Mouse (Mus musculus): ENCODE measurements around the gene Prn. TPM values are rescaled to one million over a fixed set of nuclear protein-coding genes. Genes with fewer than 3 reads are reported as not detected.

The Prn gene
- polyA plus RNA-seq, 1 experiment from 2014 or later: not detected

DNA sequence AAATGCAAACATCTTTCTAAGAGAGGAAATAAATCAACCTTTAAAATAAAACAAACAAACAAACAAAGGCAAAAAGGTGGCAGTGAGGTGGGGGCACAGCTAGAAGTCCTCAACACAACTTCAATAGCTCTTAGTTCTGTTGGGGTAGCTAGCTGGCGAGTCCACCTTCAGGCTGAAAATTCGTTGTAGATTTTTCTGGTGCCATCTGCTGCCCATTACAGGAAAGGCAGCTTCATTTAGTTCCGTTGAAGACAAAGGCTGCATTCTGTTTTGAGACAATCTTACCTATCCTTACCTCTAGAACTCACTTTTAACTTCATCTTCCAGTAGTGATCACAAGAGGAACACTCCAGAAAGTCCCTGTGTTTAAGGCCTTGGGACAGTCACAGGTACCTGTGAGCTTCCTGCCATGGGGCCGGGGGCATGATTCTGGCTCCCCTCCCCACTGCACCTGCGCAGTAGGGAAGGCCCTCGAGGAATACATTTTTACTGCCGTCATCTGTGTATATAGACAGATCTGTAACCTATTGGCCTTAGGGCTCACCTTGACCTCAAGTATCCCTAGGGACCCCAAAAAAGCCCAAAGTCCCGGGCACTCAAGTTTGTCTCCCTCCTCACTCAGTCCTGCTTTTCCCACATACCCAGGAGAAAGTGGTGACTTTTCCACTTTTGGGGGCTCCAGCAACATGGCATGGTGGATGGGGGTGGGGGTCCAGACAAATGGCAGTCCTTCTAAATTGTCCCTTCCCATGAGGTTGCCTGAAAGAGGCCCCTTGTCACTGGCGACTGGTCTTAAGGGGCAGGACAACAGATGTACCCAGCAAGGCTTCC, 40.2 kb downstream of the Prn start:
- no peak overlapping the region for H3K4me2 ChIP-seq (replicated peaks; ENCODE audit: low read depth)
- WGBS: 41% methylated on average over 9 of the region's 9 CpGs
- H3K4me1 ChIP-seq (replicated peaks; ENCODE audit: control insufficient read depth, insufficient read depth, low read length): no peaks in the 10 kb centered on the region
- no peaks in the 10 kb centered on the region for H3K36me3 ChIP-seq (ENCODE audit: control insufficient read depth, insufficient read depth)
- H3K27me3 ChIP-seq (replicated peaks; ENCODE audit: control insufficient read depth, insufficient read depth, low read length): peaks cover 18% of the 10 kb centered on the region
- peak; percentile 82 for TF ChIP-seq CTCF (IDR thresholded peaks at IDR 0.05; ENCODE audit: low read depth)
- H3K4me3 ChIP-seq (ENCODE audit: low read depth, low read length): no peak overlapping the region
- H3K9ac ChIP-seq (ENCODE audit: low read depth, low read length): no peak overlapping the region
- no peaks in the 10 kb centered on the region for H3K9me3 ChIP-seq (ENCODE audit: control insufficient read depth)
- no peak overlapping the region for H3K27ac ChIP-seq (ENCODE audit: low read depth, low read length)
- ATAC-seq: no peak

DNA sequence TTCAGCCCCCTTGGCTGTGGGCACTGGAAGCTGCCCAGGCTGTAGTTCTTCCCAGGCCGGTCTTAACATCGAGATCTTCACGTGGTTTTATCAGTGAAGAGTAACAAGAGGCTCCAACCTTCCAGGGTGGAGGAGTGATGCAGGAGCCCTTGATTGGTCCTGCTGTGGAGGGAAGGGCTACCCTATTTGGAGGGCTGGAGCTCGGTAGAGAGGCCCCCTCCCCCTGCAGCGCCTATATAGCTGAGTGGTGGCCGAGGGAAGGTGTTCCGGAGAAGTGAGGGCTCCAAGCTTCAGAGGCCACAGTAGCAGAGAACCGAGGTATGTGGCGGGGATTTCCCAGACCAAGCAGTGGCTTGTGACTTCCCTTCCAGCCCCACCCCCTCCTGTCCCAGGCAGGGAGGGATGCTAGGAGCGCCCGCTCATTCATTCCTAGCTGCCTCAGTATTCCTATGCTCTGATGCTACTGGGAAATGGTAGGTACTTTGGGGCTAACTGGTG, 40.9 kb downstream of the Prn start, which contains the start of gene Prnd:
Gene Prnd, plus strand, starts transcription at position 264 of the 498 bp plus-strand sequence.
- no peak within 1 kb of the TSS for H3K9ac ChIP-seq (ENCODE audit: low read depth, low read length)
- ATAC-seq: no peak
- no peak within 1 kb of the TSS for H3K27ac ChIP-seq (ENCODE audit: low read depth, low read length)
- no peaks in the 10 kb centered on the region for H3K4me1 ChIP-seq (replicated peaks; ENCODE audit: control insufficient read depth, insufficient read depth, low read length)
- no peak within 1 kb of the TSS for H3K4me3 ChIP-seq (ENCODE audit: low read depth, low read length)
- peaks cover 18% of the 10 kb centered on the region for H3K27me3 ChIP-seq (replicated peaks; ENCODE audit: control insufficient read depth, insufficient read depth, low read length)
- no peaks in the 10 kb centered on the region for H3K9me3 ChIP-seq (ENCODE audit: control insufficient read depth)
- no peaks in the 10 kb centered on the region for H3K36me3 ChIP-seq (ENCODE audit: control insufficient read depth, insufficient read depth)
- WGBS: 9% methylated on average over 11 of the region's 11 CpGs
- no peak for TF ChIP-seq CTCF (IDR thresholded peaks at IDR 0.05; ENCODE audit: low read depth)
- no peak within 1 kb of the TSS for H3K4me2 ChIP-seq (replicated peaks; ENCODE audit: low read depth)

DNA sequence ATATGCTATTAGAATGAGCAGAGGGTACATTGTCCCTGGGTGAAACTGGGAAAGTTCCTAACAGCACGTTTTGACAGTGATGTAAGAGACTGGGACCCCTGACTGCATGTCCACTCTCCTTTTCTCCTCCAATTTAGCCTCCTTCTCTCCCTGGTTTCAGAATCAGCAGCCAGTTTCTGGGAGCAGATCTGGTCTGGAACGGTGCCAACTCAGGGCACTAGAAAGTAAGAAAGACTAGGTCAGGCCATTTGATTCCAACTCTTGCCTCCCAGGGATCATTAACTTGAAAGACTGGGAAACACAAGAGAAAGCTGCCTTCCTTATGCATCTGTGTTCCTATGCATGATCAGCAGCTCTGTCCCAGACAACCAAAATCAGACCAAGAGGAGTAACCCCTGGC, 42.7 kb downstream of the Prn start:
- Histone ChIP-seq H3K9me3 (ENCODE audit: control insufficient read depth) (no peaks in the 10 kb centered on the region), H3K4me2 (replicated peaks; ENCODE audit: low read depth) (peak overlapping the region; percentile 49; the same call in 1 of the 2 replicates), H3K27ac (ENCODE audit: low read depth, low read length) (no peak overlapping the region), H3K4me3 (ENCODE audit: low read depth, low read length) (no peak overlapping the region), H3K9ac (ENCODE audit: low read depth, low read length) (no peak overlapping the region), H3K36me3 (ENCODE audit: control insufficient read depth, insufficient read depth) (no peaks in the 10 kb centered on the region), H3K27me3 (replicated peaks; ENCODE audit: control insufficient read depth, insufficient read depth, low read length) (peaks cover 18% of the 10 kb centered on the region), H3K4me1 (replicated peaks; ENCODE audit: control insufficient read depth, insufficient read depth, low read length) (no peaks in the 10 kb centered on the region)
- WGBS: 52% methylated on average over 2 of the region's 2 CpGs
- no peak for ATAC-seq
- no peak for TF ChIP-seq CTCF (IDR thresholded peaks at IDR 0.05; ENCODE audit: low read depth)

DNA sequence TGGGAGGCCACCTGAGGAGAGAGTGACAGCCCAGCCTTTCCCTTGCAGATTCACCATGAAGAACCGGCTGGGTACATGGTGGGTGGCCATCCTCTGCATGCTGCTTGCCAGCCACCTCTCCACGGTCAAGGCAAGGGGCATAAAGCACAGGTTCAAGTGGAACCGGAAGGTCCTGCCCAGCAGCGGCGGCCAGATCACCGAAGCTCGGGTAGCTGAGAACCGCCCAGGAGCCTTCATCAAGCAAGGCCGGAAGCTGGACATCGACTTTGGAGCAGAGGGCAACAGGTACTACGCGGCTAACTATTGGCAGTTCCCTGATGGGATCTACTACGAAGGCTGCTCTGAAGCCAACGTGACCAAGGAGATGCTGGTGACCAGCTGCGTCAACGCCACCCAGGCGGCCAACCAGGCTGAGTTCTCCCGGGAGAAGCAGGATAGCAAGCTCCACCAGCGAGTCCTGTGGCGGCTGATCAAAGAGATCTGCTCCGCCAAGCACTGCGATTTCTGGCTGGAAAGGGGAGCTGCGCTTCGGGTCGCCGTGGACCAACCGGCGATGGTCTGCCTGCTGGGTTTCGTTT, 43.3 kb downstream of the Prn start:
- H3K4me2 ChIP-seq (replicated peaks; ENCODE audit: low read depth): peak overlapping the region; percentile 49
- 0 out of 2 replicates have a peak, but pooled peaks have one; percentile 22 for ATAC-seq
- no peak for TF ChIP-seq CTCF (IDR thresholded peaks at IDR 0.05; ENCODE audit: low read depth)
- 0 out of 2 replicates have a peak overlapping the region, but pooled peaks have one; percentile 2 for H3K4me3 ChIP-seq (ENCODE audit: low read depth, low read length)
- H3K9ac ChIP-seq (ENCODE audit: low read depth, low read length): no peak overlapping the region
- no peaks in the 10 kb centered on the region for H3K9me3 ChIP-seq (ENCODE audit: control insufficient read depth)
- H3K27me3 ChIP-seq (replicated peaks; ENCODE audit: control insufficient read depth, insufficient read depth, low read length): peaks cover 18% of the 10 kb centered on the region
- no peaks in the 10 kb centered on the region for H3K4me1 ChIP-seq (replicated peaks; ENCODE audit: control insufficient read depth, insufficient read depth, low read length)
- no peaks in the 10 kb centered on the region for H3K36me3 ChIP-seq (ENCODE audit: control insufficient read depth, insufficient read depth)
- H3K27ac ChIP-seq (ENCODE audit: low read depth, low read length): no peak overlapping the region
- WGBS: 12% methylated on average over 29 of the region's 29 CpGs

DNA sequence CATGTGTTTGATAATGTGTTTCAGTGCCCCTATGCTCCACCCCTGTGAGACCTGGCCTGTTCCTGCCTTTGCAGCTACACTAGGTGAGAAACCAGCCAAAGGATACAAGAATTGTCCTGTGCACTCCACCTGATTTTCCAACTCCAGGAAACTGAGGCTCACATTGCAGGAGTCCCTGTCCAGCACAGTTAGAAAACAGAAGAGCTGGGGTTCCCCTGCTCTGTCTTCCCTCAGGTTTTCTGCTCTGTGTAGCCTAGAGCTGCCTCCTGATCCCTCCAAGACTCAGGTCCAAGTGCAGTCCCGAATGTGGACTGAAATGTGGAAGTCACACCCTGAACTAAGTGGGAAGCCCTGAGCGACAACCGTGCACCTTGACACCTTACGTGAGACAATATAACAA, 44.0 kb downstream of the Prn start:
- no peak overlapping the region for H3K27ac ChIP-seq (ENCODE audit: low read depth, low read length)
- no peak overlapping the region for H3K9ac ChIP-seq (ENCODE audit: low read depth, low read length)
- H3K9me3 ChIP-seq (ENCODE audit: control insufficient read depth): no peaks in the 10 kb centered on the region
- H3K4me3 ChIP-seq (ENCODE audit: low read depth, low read length): no peak overlapping the region
- ATAC-seq: no peak
- H3K36me3 ChIP-seq (ENCODE audit: control insufficient read depth, insufficient read depth): no peaks in the 10 kb centered on the region
- WGBS: 86% methylated on average over 4 of the region's 4 CpGs
- peak overlapping the region; percentile 49 for H3K4me2 ChIP-seq (replicated peaks; ENCODE audit: low read depth)
- no peaks in the 10 kb centered on the region for H3K4me1 ChIP-seq (replicated peaks; ENCODE audit: control insufficient read depth, insufficient read depth, low read length)
- TF ChIP-seq CTCF (IDR thresholded peaks at IDR 0.05; ENCODE audit: low read depth): no peak
- H3K27me3 ChIP-seq (replicated peaks; ENCODE audit: control insufficient read depth, insufficient read depth, low read length): peaks cover 18% of the 10 kb centered on the region

DNA sequence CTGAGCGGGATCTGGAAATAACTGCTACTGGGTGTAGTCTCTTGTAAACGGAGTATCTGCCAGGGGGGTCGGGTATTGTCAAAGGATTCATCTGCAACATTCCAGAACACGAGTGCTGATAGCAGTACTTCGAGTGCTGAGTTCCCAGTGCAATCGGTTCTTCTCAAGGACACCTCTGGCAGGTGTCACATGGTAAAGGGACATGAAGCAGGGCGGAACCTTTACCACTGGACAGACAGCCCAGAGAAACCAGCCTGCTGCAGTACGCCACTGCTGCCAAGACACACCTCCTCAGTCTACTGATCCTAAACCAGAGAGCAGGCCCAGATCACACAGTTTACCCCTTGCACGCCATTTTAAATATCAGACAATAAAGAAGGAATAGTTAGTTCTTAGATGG, 45.1 kb downstream of the Prn start:
- Histone ChIP-seq H3K9me3 (ENCODE audit: control insufficient read depth) (no peaks in the 10 kb centered on the region), H3K9ac (ENCODE audit: low read depth, low read length) (no peak overlapping the region), H3K36me3 (ENCODE audit: control insufficient read depth, insufficient read depth) (no peaks in the 10 kb centered on the region), H3K27ac (ENCODE audit: low read depth, low read length) (no peak overlapping the region), H3K27me3 (replicated peaks; ENCODE audit: control insufficient read depth, insufficient read depth, low read length) (peaks cover 18% of the 10 kb centered on the region), H3K4me2 (replicated peaks; ENCODE audit: low read depth) (peak overlapping the region; percentile 59), H3K4me3 (ENCODE audit: low read depth, low read length) (peak overlapping the region; percentile 23), H3K4me1 (replicated peaks; ENCODE audit: control insufficient read depth, insufficient read depth, low read length) (no peaks in the 10 kb centered on the region)
- 0 out of 2 replicates have a peak, but pooled peaks have one; percentile 48 for ATAC-seq
- no peak for TF ChIP-seq CTCF (IDR thresholded peaks at IDR 0.05; ENCODE audit: low read depth)
- WGBS: 35% methylated on average over 9 of the region's 9 CpGs

Data from intestine, postnatal 0 days (tissue).